ENCODE assay signal across 11 mouse cellular contexts in genomic region chr1:135085296-135085871, GRCm38 (mm10). TPM values are rescaled to one million over a fixed set of nuclear protein-coding genes. Genes with fewer than 3 reads are reported as not detected.
A peak's percentile ranks its signal among the peaks of the same experiment; 100 is the strongest.
DNase-seq lines count a peak whose midpoint lies in the region; ATAC-seq and TF ChIP-seq lines count a peak whose summit lies in the region.
"Had no signal": no experiment of that assay in that cellular context is flagged by ENCODE, and none has a peak within 500 bp of the region (broad histone marks: within the 10 kb centered on the region; RNA-seq: fewer than 3 reads in every experiment).

No protein-coding gene starts in this region.

- peaks cover 14% of the 10 kb centered on the region; the same call in 1 of the 2 replicates for H3K27me3 ChIP-seq in kidney, postnatal 0 days (ENCODE audit: insufficient read depth, low read length)
- peaks cover 41% of the 10 kb centered on the region for H3K27me3 ChIP-seq in embryonic facial prominence, embryonic 15.5 days
- no peaks in the 10 kb centered on the region for H3K27me3 ChIP-seq in hindbrain, postnatal 0 days (ENCODE audit: insufficient read depth, low read length)
- H3K27me3 ChIP-seq in stomach, embryonic 15.5 days (replicated peaks) = peaks cover 43% of the 10 kb centered on the region

- H3K9me3 ChIP-seq in kidney, postnatal 0 days (replicated peaks; ENCODE audit: low read length) = no peaks in the 10 kb centered on the region
- H3K9me3 ChIP-seq in embryonic facial prominence, embryonic 15.5 days (replicated peaks) = no peaks in the 10 kb centered on the region
- H3K9me3 ChIP-seq in hindbrain, postnatal 0 days (ENCODE audit: low read length) = no peaks in the 10 kb centered on the region
- no peaks in the 10 kb centered on the region for H3K9me3 ChIP-seq in stomach, embryonic 15.5 days

- no peak overlapping the region for H3K9ac ChIP-seq in kidney, postnatal 0 days (ENCODE audit: low read depth, low read length)
- H3K9ac ChIP-seq in embryonic facial prominence, embryonic 15.5 days = no peak overlapping the region
- no peak overlapping the region; the same call in 1 of the 2 replicates for H3K9ac ChIP-seq in hindbrain, postnatal 0 days (replicated peaks; ENCODE audit: low read length)
- no peak overlapping the region for H3K9ac ChIP-seq in stomach, embryonic 15.5 days

- no peak for ATAC-seq in kidney, postnatal 0 days (replicated peaks; ENCODE audit: low FRiP score, low read depth)
- no peak for ATAC-seq in embryonic facial prominence, embryonic 15.5 days (ENCODE audit: insufficient number of reproducible peaks, low FRiP score, low TSS enrichment, low read depth)
- no peak for ATAC-seq in hindbrain, postnatal 0 days
- ATAC-seq in stomach, embryonic 15.5 days (ENCODE audit: insufficient read depth, low FRiP score, low read depth) = no peak

- no peak for DNase-seq in kidney, postnatal 0 days (ENCODE audit: low spot score)
- no peak for DNase-seq in kidney, postnatal 14 days
- no peak for DNase-seq in hindbrain, postnatal 0 days (ENCODE audit: low spot score)
- no peak for DNase-seq in ovary, postnatal 36 days (ENCODE audit: low spot score)
- DNase-seq in cerebellum, adult 8-10 months = no peak
- no peak for DNase-seq in cerebellum, postnatal 25 days
- DNase-seq: cerebellum, adult 9-10 months; heart, postnatal 36 days; right cerebral cortex, postnatal 4 days had no signal

- peak overlapping the region; percentile 26 for H3K4me2 ChIP-seq in kidney, postnatal 0 days (ENCODE audit: low read length)
- H3K4me2 ChIP-seq in embryonic facial prominence, embryonic 15.5 days (replicated peaks) = peak overlapping the region; percentile 35
- H3K4me2 ChIP-seq in hindbrain, postnatal 0 days (ENCODE audit: low read depth, low read length) = peak overlapping the region; percentile 14; the same call in 1 of the 2 replicates
- peak overlapping the region; percentile 39 for H3K4me2 ChIP-seq in stomach, embryonic 15.5 days

- H3K4me3 ChIP-seq in kidney, postnatal 0 days (replicated peaks; ENCODE audit: low read depth, low read length) = 0 out of 2 replicates have a peak overlapping the region, but pooled peaks have one; percentile 4
- H3K4me3 ChIP-seq in embryonic facial prominence, embryonic 15.5 days (replicated peaks) = 0 out of 2 replicates have a peak overlapping the region, but pooled peaks have one; percentile 6
- no peak overlapping the region for H3K4me3 ChIP-seq in hindbrain, postnatal 0 days (ENCODE audit: low read length)
- no peak overlapping the region; the same call in 1 of the 2 replicates for H3K4me3 ChIP-seq in stomach, embryonic 15.5 days (replicated peaks)

- TF ChIP-seq CTCF in kidney, postnatal 0 days (IDR thresholded peaks at IDR 0.05; ENCODE audit: low read depth) = no peak
- no peak for TF ChIP-seq CTCF in hindbrain, postnatal 0 days (IDR thresholded peaks at IDR 0.05; ENCODE audit: low read depth)

- 12% methylated on average over 25 of the region's 28 CpGs for WGBS in kidney, postnatal 0 days
- WGBS in embryonic facial prominence, embryonic 15.5 days = 16% methylated on average over 24 of the region's 28 CpGs
- WGBS in hindbrain, postnatal 0 days = 17% methylated on average over 27 of the region's 28 CpGs
- WGBS in stomach, embryonic 15.5 days = 12% methylated on average over 28 of the region's 28 CpGs

- no peaks in the 10 kb centered on the region for H3K4me1 ChIP-seq in kidney, postnatal 0 days (replicated peaks; ENCODE audit: insufficient read depth, low read length)
- peaks cover 27% of the 10 kb centered on the region for H3K4me1 ChIP-seq in embryonic facial prominence, embryonic 15.5 days
- no peaks in the 10 kb centered on the region for H3K4me1 ChIP-seq in hindbrain, postnatal 0 days (ENCODE audit: insufficient read depth, low read length)
- H3K4me1 ChIP-seq in stomach, embryonic 15.5 days = no peaks in the 10 kb centered on the region

- no peak overlapping the region for H3K27ac ChIP-seq in kidney, postnatal 0 days
- H3K27ac ChIP-seq in embryonic facial prominence, embryonic 15.5 days (replicated peaks) = no peak overlapping the region
- H3K27ac ChIP-seq in hindbrain, postnatal 0 days = no peak overlapping the region
- H3K27ac ChIP-seq in stomach, embryonic 15.5 days = no peak overlapping the region

- no peaks in the 10 kb centered on the region for H3K36me3 ChIP-seq in kidney, postnatal 0 days (ENCODE audit: insufficient read depth, low read length)
- H3K36me3 ChIP-seq in embryonic facial prominence, embryonic 15.5 days = no peaks in the 10 kb centered on the region
- no peaks in the 10 kb centered on the region for H3K36me3 ChIP-seq in hindbrain, postnatal 0 days (ENCODE audit: insufficient read depth, low read length)
- no peaks in the 10 kb centered on the region for H3K36me3 ChIP-seq in stomach, embryonic 15.5 days

RNA-seq across cellular contexts. Expression of gene Lgr6, which starts 19.7 kb away (rescaled TPM):
- polyA plus RNA-seq in kidney, postnatal 0 days (2015; fragmentation: Nextera tagmentation; extraction: Ambion mirVana) = 0.83 and 0.88 TPM in 2 replicates
- polyA plus RNA-seq in embryonic facial prominence, embryonic 15.5 days (2015; fragmentation: Nextera tagmentation; extraction: Ambion mirVana) = 14.2 and 15.1 TPM in 2 replicates
- total RNA-seq in hindbrain, postnatal 0 days (2014; rRNA removed) = 4.6 and 5.0 TPM in 2 replicates
- 2.7 and 3.1 TPM in 2 replicates for polyA plus RNA-seq in hindbrain, postnatal 0 days (2015; fragmentation: Nextera tagmentation; extraction: Ambion mirVana)
- 1.6 and 1.8 TPM in 2 replicates for polyA plus RNA-seq in stomach, embryonic 15.5 days (2015; fragmentation: Nextera tagmentation; extraction: Ambion mirVana)

RNA-seq across cellular contexts. Expression of gene Ptpn7, which starts 47.1 kb away (rescaled TPM):
- polyA plus RNA-seq in kidney, postnatal 0 days (2015; fragmentation: Nextera tagmentation; extraction: Ambion mirVana) = 0.38 and 0.42 TPM in 2 replicates
- 2.6 and 2.8 TPM in 2 replicates for polyA plus RNA-seq in embryonic facial prominence, embryonic 15.5 days (2015; fragmentation: Nextera tagmentation; extraction: Ambion mirVana)
- 0.10 and 0.54 TPM in 2 replicates for total RNA-seq in hindbrain, postnatal 0 days (2014; rRNA removed)
- 0.10 and 0.11 TPM in 2 replicates for polyA plus RNA-seq in hindbrain, postnatal 0 days (2015; fragmentation: Nextera tagmentation; extraction: Ambion mirVana)
- 2.4 and 3.3 TPM in 2 replicates for polyA plus RNA-seq in stomach, embryonic 15.5 days (2015; fragmentation: Nextera tagmentation; extraction: Ambion mirVana)

Comparison
In these comparisons a context has a peak if more than half of its experiments do, and no peak if none do; other contexts are left out.
1. H3K4me3 ChIP-seq: peak in kidney, postnatal 0 days (single experiment) and embryonic facial prominence, embryonic 15.5 days (single experiment); none in hindbrain, postnatal 0 days (single experiment) and stomach, embryonic 15.5 days (single experiment).
2. Peak in every context shown above with its lines, with median percentiles within 50 percentile points of each other: H3K4me2 ChIP-seq.